Mouse (Mus musculus) testis, adult 2 months (tissue): ENCODE results near the gene Rab11fip2.

Experiments
- CTCF ChIP-seq: fragments of 200-500 bp; IDR thresholded peaks from 2 replicates; pipeline ENCODE4 v1.5.1; 2012; ENCODE audit warnings: low read depth, mild to moderate bottlenecking, inconsistent platforms, low read length, moderate library complexity; ENCODE audit not compliant: control insufficient read depth, insufficient read depth, insufficient replicate concordance
- POLR2A ChIP-seq: fragments of 200-500 bp; IDR thresholded peaks from 2 replicates; pipeline ENCODE4 v1.6.1; 2012; ENCODE audit warnings: low read depth, mild to moderate bottlenecking, inconsistent platforms, low read length, moderate library complexity; ENCODE audit not compliant: control insufficient read depth

DNA sequence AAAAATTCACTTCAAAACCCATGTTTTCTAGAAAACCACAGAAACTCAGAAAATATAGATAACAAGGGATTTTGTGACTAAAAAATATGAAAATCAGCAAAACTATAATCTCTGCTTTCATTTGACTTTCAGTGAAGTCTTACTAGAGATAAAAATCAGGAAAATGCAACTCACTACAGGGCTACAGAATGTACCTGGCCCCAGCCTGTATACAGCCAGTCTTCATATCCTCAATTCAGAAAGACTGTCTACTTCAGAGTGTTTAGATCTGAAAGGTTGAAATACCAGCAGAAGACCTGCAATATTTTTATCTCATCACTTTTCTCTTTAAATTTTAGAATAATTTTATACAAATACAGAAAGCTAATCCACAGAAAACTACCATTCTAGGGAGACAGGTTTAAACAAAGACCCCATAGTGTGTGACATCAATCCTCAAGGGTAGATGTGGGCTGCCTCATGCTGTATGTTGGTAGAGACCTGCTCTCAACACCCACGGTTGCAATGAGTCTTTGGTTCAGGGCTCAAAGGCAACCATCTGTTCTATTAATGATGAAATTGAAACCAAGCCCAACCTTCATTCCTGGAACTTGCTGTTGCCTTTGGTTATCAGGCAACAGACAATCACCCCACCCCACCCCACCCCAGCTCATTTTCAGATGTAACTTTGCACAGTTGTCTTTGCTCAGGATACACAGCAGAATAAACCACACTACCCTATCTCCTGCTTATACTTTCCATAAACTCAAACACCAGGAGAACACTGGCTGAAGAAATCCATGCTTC is 38.0 kb downstream of the Rab11fip2 start:
- TF ChIP-seq CTCF: no peak
- no peak for TF ChIP-seq POLR2A
